Mouse (Mus musculus) activated CD4-positive, CD25-positive, alpha-beta regulatory T cell, adult 4 months (primary cell): ENCODE data around the gene Catsper1. TPM values are rescaled to one million over a fixed set of nuclear protein-coding genes. Genes with fewer than 3 reads are reported as not detected.

ENCODE experiments used
- polyA plus RNA-seq, 2 experiments: library from polyadenylated mRNA; unstranded; fragments of 100-300 nt; shearing (Covaris generic); gene quantifications; one replicate each; pipeline ENCODE4 v1.2.1; 2017

Catsper1 gene
- polyA plus RNA-seq, 2 experiments from 2014 or later: not detected

Other genes with a start within 250 kb of the Catsper1 start
- 10 to 100 TPM; 49.2 to 51.1 TPM for gene Yif1a, start 247.2 kb upstream of the Catsper1 start, polyA plus RNA-seq
- not detected for gene Cnih2, start 237.2 kb upstream of the Catsper1 start, polyA plus RNA-seq
- gene Rab1b, start 228.7 kb upstream of the Catsper1 start, polyA plus RNA-seq: 100 to 1,000 TPM; 118 to 143 TPM
- gene Klc2, start 217.2 kb upstream of the Catsper1 start, polyA plus RNA-seq: 1 to 10 TPM; 4.6 to 6.7 TPM
- gene Pacs1, start 62.6 kb upstream of the Catsper1 start, polyA plus RNA-seq: 10 to 100 TPM; 15.7 to 16.3 TPM
- gene Sf3b2, start 40.3 kb upstream of the Catsper1 start, polyA plus RNA-seq: 100 to 1,000 TPM; 299 to 359 TPM
- under 1 TPM in 1 of 2 experiments, not detected in 1; 0.13 TPM for gene Gal3st3, start 37.4 kb upstream of the Catsper1 start, polyA plus RNA-seq
- gene Cst6, start 13.8 kb downstream of the Catsper1 start, polyA plus RNA-seq: 1 to 10 TPM; 7.8 to 7.9 TPM
- gene Eif1ad, start 31.0 kb downstream of the Catsper1 start, polyA plus RNA-seq: 10 to 100 TPM; 43.7 to 51.9 TPM
- gene Banf1, start 31.4 kb downstream of the Catsper1 start, polyA plus RNA-seq: 100 to 1,000 TPM; 291 to 328 TPM
- gene Sart1, start 53.0 kb downstream of the Catsper1 start, polyA plus RNA-seq: 10 to 100 TPM; 16.7 to 34.3 TPM
- not detected for gene Tsga10ip, start 66.8 kb downstream of the Catsper1 start, polyA plus RNA-seq
- 10 to 100 TPM; 50.3 to 53.6 TPM for gene Drap1, start 89.2 kb downstream of the Catsper1 start, polyA plus RNA-seq
- gene AI837181, start 89.4 kb downstream of the Catsper1 start, polyA plus RNA-seq: 10 to 100 TPM; 17.6 to 18.6 TPM
- not detected for gene Fosl1, start 111.8 kb downstream of the Catsper1 start, polyA plus RNA-seq
- gene Ccdc85b, start 122.2 kb downstream of the Catsper1 start, polyA plus RNA-seq: 1 to 10 TPM; 1.1 to 1.2 TPM
- 10 to 100 TPM; 65.0 to 84.0 TPM for gene Fibp, start 124.9 kb downstream of the Catsper1 start, polyA plus RNA-seq
- 100 to 1,000 TPM; 175 to 215 TPM for gene Ctsw, start 132.8 kb downstream of the Catsper1 start, polyA plus RNA-seq
- gene Efemp2, start 138.2 kb downstream of the Catsper1 start, polyA plus RNA-seq: 1 to 10 TPM; 1.5 to 1.9 TPM
- gene Mus81, start 152.7 kb downstream of the Catsper1 start, polyA plus RNA-seq: 10 to 100 TPM; 34.3 to 39.7 TPM
- gene Cfl1, start 154.7 kb downstream of the Catsper1 start, polyA plus RNA-seq: 1,000 to 10,000 TPM; 2,749 to 2,812 TPM
- under 1 TPM; 0.33 to 0.51 TPM for gene 1700020D05Rik, start 168.0 kb downstream of the Catsper1 start, polyA plus RNA-seq
- 10 to 100 TPM; 16.3 to 18.4 TPM for gene Snx32, start 174.8 kb downstream of the Catsper1 start, polyA plus RNA-seq
- not detected for gene Ovol1, start 224.9 kb downstream of the Catsper1 start, polyA plus RNA-seq
- gene Ap5b1, start 232.3 kb downstream of the Catsper1 start, polyA plus RNA-seq: 1 to 10 TPM; 5.1 to 8.6 TPM